8 mouse cellular contexts compared by ENCODE assay signal in the genomic region with DNA sequence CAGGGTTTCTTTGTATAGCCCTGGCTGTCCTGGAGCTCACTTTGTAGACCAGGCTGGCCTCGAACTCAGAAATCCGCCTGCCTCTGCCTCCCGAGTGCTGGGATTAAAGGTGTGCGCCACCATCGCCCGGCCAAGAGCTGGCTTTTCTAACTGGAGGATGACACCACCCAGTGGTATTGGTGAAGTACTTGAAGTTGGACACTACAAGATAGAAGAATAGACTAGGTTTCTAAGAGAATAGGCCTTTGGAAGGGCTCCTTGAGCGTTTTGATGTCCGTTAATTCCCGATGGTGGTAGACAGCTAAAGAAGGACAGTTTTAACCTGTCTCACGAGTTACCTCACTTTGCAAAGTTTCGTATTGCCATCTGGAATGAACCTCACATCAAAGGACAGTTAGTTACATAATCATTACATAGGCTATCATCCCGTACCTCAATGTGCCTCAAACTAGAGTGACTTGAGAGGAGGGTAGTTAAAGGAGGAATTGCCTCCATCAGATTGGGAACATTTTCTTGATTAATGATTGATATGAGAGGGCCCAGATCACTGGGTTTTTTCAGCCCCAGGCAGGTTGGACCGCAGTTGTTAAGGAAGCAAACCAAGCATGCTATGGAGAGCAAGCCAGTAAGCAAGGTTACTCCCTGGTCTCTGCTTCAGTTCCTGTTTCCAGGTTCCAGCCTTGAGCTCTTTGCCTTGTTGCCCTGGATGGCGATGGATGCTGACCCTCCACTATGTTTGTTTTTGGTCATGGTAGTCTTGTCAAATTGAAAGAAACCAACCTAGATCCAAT. TPM values are rescaled to one million over a fixed set of nuclear protein-coding genes. Genes with fewer than 3 reads are reported as not detected.
DNase-seq lines count a peak whose midpoint lies in the region; ATAC-seq and TF ChIP-seq lines count a peak whose summit lies in the region.

No protein-coding gene starts in this region.

- no peaks in the 10 kb centered on the region for H3K9me3 ChIP-seq in embryonic facial prominence, embryonic 13.5 days
- no peaks in the 10 kb centered on the region for H3K9me3 ChIP-seq in hindbrain, embryonic 16.5 days (ENCODE audit: control insufficient read depth, low read length)
- no peaks in the 10 kb centered on the region for H3K9me3 ChIP-seq in liver, embryonic 12.5 days (replicated peaks)

- peak; percentile 70 for DNase-seq in CD4-positive, CD25-positive, alpha-beta regulatory T cell, adult 2 months (ENCODE audit: low read depth, low spot score)
- peak; percentile 62 for DNase-seq in NIH3T3 (ENCODE audit: low read depth)
- DNase-seq in yolk sac, embryonic 10.5 days (ENCODE audit: low spot score), result peak; percentile 39
- DNase-seq in gastrocnemius, adult 18-20 months (ENCODE audit: low spot score), result no peak

- no peaks in the 10 kb centered on the region for H3K27me3 ChIP-seq in embryonic facial prominence, embryonic 13.5 days
- H3K27me3 ChIP-seq in hindbrain, embryonic 16.5 days (replicated peaks; ENCODE audit: control insufficient read depth, insufficient read depth, low read length), result no peaks in the 10 kb centered on the region
- no peaks in the 10 kb centered on the region for H3K27me3 ChIP-seq in liver, embryonic 12.5 days (replicated peaks)
- H3K27me3 ChIP-seq in myocyte (ENCODE audit: control insufficient read depth, insufficient read depth, insufficient read length), result no peaks in the 10 kb centered on the region

- peak overlapping the region; percentile 79 for H3K4me3 ChIP-seq in embryonic facial prominence, embryonic 13.5 days
- peak overlapping the region; percentile 74 for H3K4me3 ChIP-seq in hindbrain, embryonic 16.5 days (ENCODE audit: low read length)
- H3K4me3 ChIP-seq in liver, embryonic 12.5 days, result peak overlapping the region; percentile 86
- peak overlapping the region; percentile 64 for H3K4me3 ChIP-seq in myocyte

- peaks cover 56% of the 10 kb centered on the region for H3K79me2 ChIP-seq in myocyte (ENCODE audit: control insufficient read depth, insufficient read depth)

- peak overlapping the region; percentile 70 for H3ac ChIP-seq in myocyte (ENCODE audit: control insufficient read depth, insufficient read length)

- ATAC-seq in embryonic facial prominence, embryonic 13.5 days (ENCODE audit: insufficient number of reproducible peaks, insufficient read depth, low FRiP score, low TSS enrichment, low read depth), result no peak
- ATAC-seq in hindbrain, embryonic 16.5 days, result no peak
- ATAC-seq in liver, embryonic 12.5 days, result peak; percentile 43

- peak overlapping the region; percentile 93 for H3K9ac ChIP-seq in embryonic facial prominence, embryonic 13.5 days
- H3K9ac ChIP-seq in hindbrain, embryonic 16.5 days (ENCODE audit: low read depth, low read length), result peak overlapping the region; percentile 80
- peak overlapping the region; percentile 92 for H3K9ac ChIP-seq in liver, embryonic 12.5 days

- H3K36me3 ChIP-seq in embryonic facial prominence, embryonic 13.5 days, result peaks cover 5% of the 10 kb centered on the region; the same call in 1 of the 2 replicates
- H3K36me3 ChIP-seq in hindbrain, embryonic 16.5 days (ENCODE audit: control insufficient read depth, insufficient read depth, low read length), result no peaks in the 10 kb centered on the region
- peaks cover 14% of the 10 kb centered on the region for H3K36me3 ChIP-seq in liver, embryonic 12.5 days
- peaks cover 4% of the 10 kb centered on the region for H3K36me3 ChIP-seq in myocyte (ENCODE audit: control insufficient read depth, insufficient read depth)

- peak overlapping the region; percentile 93; the same call in 1 of the 2 replicates for H3K27ac ChIP-seq in embryonic facial prominence, embryonic 13.5 days
- H3K27ac ChIP-seq in hindbrain, embryonic 16.5 days (ENCODE audit: low read depth, low read length), result no peak overlapping the region
- peak overlapping the region; percentile 96 for H3K27ac ChIP-seq in liver, embryonic 12.5 days

- TF ChIP-seq POLR2A in myocyte (IDR thresholded peaks at IDR 0.05; ENCODE audit: insufficient read length, low read depth), result no peak

- WGBS in embryonic facial prominence, embryonic 13.5 days, result 71% methylated on average over 14 of the region's 14 CpGs
- 72% methylated on average over 14 of the region's 14 CpGs for WGBS in hindbrain, embryonic 16.5 days
- 27% methylated on average over 14 of the region's 14 CpGs for WGBS in liver, embryonic 12.5 days (ENCODE audit: insufficient replicate concordance)

- peaks cover 7% of the 10 kb centered on the region for H3K4me1 ChIP-seq in embryonic facial prominence, embryonic 13.5 days
- peaks cover 3% of the 10 kb centered on the region; the same call in 1 of the 2 replicates for H3K4me1 ChIP-seq in hindbrain, embryonic 16.5 days (ENCODE audit: control insufficient read depth, insufficient read depth, low read depth, low read length)
- peaks cover 33% of the 10 kb centered on the region for H3K4me1 ChIP-seq in liver, embryonic 12.5 days

- peak overlapping the region; percentile 63 for H3K4me2 ChIP-seq in embryonic facial prominence, embryonic 13.5 days
- H3K4me2 ChIP-seq in hindbrain, embryonic 16.5 days (ENCODE audit: low read length), result peak overlapping the region; percentile 59
- peak overlapping the region; percentile 88 for H3K4me2 ChIP-seq in liver, embryonic 12.5 days
- H3K4me2 ChIP-seq in myocyte (ENCODE audit: low read depth), result peak overlapping the region; percentile 75

TF ChIP-seq in myocyte, 11 proteins besides CTCF, POLR2A, EP300 and RAD21:
- TF ChIP-seq MAX (IDR thresholded peaks at IDR 0.05; ENCODE audit: low read depth) (no peak), MYOG (IDR thresholded peaks at IDR 0.05; ENCODE audit: control insufficient read depth in 1 of 3, insufficient read depth in 1 of 3, insufficient read length in 2 of 3, low read depth in 2 of 3) (no peak), REST (IDR thresholded peaks at IDR 0.05; ENCODE audit: insufficient read depth, insufficient read length) (no peak), CEBPB (IDR thresholded peaks at IDR 0.05; ENCODE audit: insufficient read depth, poor library complexity, severe bottlenecking) (no peak), E2F4 (IDR thresholded peaks at IDR 0.05; ENCODE audit: insufficient read depth) (no peak), SRF (IDR thresholded peaks at IDR 0.05; ENCODE audit: control insufficient read depth, insufficient read length, low read depth) (no peak)
TF ChIP-seq in myocyte: peak in this region for 0.

RNA-seq across cellular contexts. Expression of gene Mipol1, which starts 1.1 kb away (rescaled TPM):
- 9.1 and 13.0 TPM in 2 replicates for polyA plus RNA-seq in embryonic facial prominence, embryonic 13.5 days (2015; fragmentation: Nextera tagmentation; extraction: Ambion mirVana)
- 5.2 and 5.6 TPM in 2 replicates for polyA plus RNA-seq in hindbrain, embryonic 16.5 days (2015; fragmentation: Nextera tagmentation; extraction: Ambion mirVana)
- 5.4 and 6.1 TPM in 2 replicates for polyA plus RNA-seq in liver, embryonic 12.5 days (2016; fragmentation: Nextera tagmentation; extraction: Ambion mirVana)
- polyA plus RNA-seq in myocyte (2012; fragmentation: generic; extraction: Trizol), result 1.6 TPM
- 1 to 10 TPM; 3.1 to 4.0 TPM for total RNA-seq in gastrocnemius, adult 18-20 months (2021)

RNA-seq across cellular contexts. Expression of gene Prps1l3, which starts 1.1 kb away (rescaled TPM):
- polyA plus RNA-seq in embryonic facial prominence, embryonic 13.5 days (2015; fragmentation: Nextera tagmentation; extraction: Ambion mirVana), result 59.1 and 66.0 TPM in 2 replicates
- 23.2 and 25.3 TPM in 2 replicates for polyA plus RNA-seq in hindbrain, embryonic 16.5 days (2015; fragmentation: Nextera tagmentation; extraction: Ambion mirVana)
- 59.4 and 61.7 TPM in 2 replicates for polyA plus RNA-seq in liver, embryonic 12.5 days (2016; fragmentation: Nextera tagmentation; extraction: Ambion mirVana)
- polyA plus RNA-seq in myocyte (2012; fragmentation: generic; extraction: Trizol), result 10.5 TPM
- 10 to 100 TPM; 26.0 to 28.1 TPM for total RNA-seq in gastrocnemius, adult 18-20 months (2021)

RNA-seq across cellular contexts. Expression of gene Slc25a21, which starts 34.0 kb away (rescaled TPM):
- polyA plus RNA-seq in embryonic facial prominence, embryonic 13.5 days (2015; fragmentation: Nextera tagmentation; extraction: Ambion mirVana), result 0.76 and 0.96 TPM in 2 replicates
- 0.10 and 0.20 TPM in 2 replicates for polyA plus RNA-seq in hindbrain, embryonic 16.5 days (2015; fragmentation: Nextera tagmentation; extraction: Ambion mirVana)
- 30.0 and 33.1 TPM in 2 replicates for polyA plus RNA-seq in liver, embryonic 12.5 days (2016; fragmentation: Nextera tagmentation; extraction: Ambion mirVana)
- polyA plus RNA-seq in myocyte (2012; fragmentation: generic; extraction: Trizol), result not detected
- total RNA-seq in gastrocnemius, adult 18-20 months (2021), result under 1 TPM in 1 of 2 experiments, not detected in 1; 0.33 TPM

Comparison
In these comparisons a context has a peak if more than half of its experiments do, and no peak if none do; other contexts are left out.
1. RNA of gene Slc25a21, which starts 34.0 kb away (polyA plus RNA-seq): 30.0 to 33.1 TPM in liver, embryonic 12.5 days; 0.76 to 0.96 TPM in embryonic facial prominence, embryonic 13.5 days, 0.10 to 0.20 TPM in hindbrain, embryonic 16.5 days and not detected in myocyte (single experiment); every median in the first group is over 10 times any median in the second.
2. Peak in every context shown above with its lines, with median percentiles within 50 percentile points of each other: H3K4me2 ChIP-seq, H3K4me3 ChIP-seq and H3K9ac ChIP-seq.